Comparison of ENCODE assay signal across 8 mouse cellular contexts in the genomic region with DNA sequence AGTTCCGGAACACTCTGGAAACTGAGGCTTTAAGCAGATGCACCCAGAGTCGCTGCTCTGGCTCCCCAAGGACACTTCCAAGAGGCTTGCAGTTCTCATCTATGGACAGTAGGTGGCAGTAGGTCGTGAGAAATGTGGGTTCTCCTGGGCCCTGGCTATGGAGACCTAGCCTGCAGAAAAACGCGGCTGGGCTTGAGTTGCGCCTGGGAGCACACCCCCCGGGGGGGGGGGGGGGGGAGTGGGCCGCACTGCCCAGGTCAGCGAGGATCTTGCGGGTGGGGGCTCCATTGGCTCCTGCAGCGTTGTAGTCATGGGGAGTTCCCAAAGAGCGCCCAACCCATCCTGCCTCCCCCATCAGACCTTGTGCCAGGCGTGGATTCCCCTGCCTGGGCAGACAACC.
A peak's percentile ranks its signal among the peaks of the same experiment; 100 is the strongest.
DNase-seq lines count a peak whose midpoint lies in the region; ATAC-seq lines count a peak whose summit lies in the region.

No protein-coding gene starts in this region.

- WGBS in hindbrain, embryonic 16.5 days: 1% methylated on average over 9 of the region's 13 CpGs

- peak; percentile 92 for ATAC-seq in hindbrain, embryonic 16.5 days

- H3K27me3 ChIP-seq in hindbrain, embryonic 16.5 days (replicated peaks; ENCODE audit: control insufficient read depth, insufficient read depth, low read length): peaks cover 7% of the 10 kb centered on the region

- H3K9ac ChIP-seq in hindbrain, embryonic 16.5 days (ENCODE audit: low read depth, low read length): peak overlapping the region; percentile 41

- H3K4me1 ChIP-seq in hindbrain, embryonic 16.5 days (ENCODE audit: control insufficient read depth, insufficient read depth, low read depth, low read length): peaks cover 13% of the 10 kb centered on the region

- peak overlapping the region; percentile 68 for H3K4me2 ChIP-seq in hindbrain, embryonic 16.5 days (ENCODE audit: low read length)

- no peaks in the 10 kb centered on the region for H3K36me3 ChIP-seq in hindbrain, embryonic 16.5 days (ENCODE audit: control insufficient read depth, insufficient read depth, low read length)

- peak; percentile 44 for DNase-seq in T-cell, adult 2 months (ENCODE audit: low spot score)
- peak; percentile 68 to 77 for DNase-seq in cerebellum, postnatal 36 days
- DNase-seq in gastrocnemius, adult 18-20 months (ENCODE audit: low spot score): peak; percentile 90
- DNase-seq in left cerebral cortex, adult 11 months (ENCODE audit: low spot score): peak; percentile 63
- peak; percentile 91 for DNase-seq in lung, postnatal 36 days
- DNase-seq in retina, postnatal 7 days (ENCODE audit: low read depth, low spot score): peak; percentile 85
- peak; percentile 56 to 62 for DNase-seq in urinary bladder, adult 18-20 months (ENCODE audit: low spot score in 2 of 2)

- peak overlapping the region; percentile 34 for H3K4me3 ChIP-seq in hindbrain, embryonic 16.5 days (ENCODE audit: low read length)

- H3K9me3 ChIP-seq in hindbrain, embryonic 16.5 days (ENCODE audit: control insufficient read depth, low read length): no peaks in the 10 kb centered on the region

- no peak overlapping the region for H3K27ac ChIP-seq in hindbrain, embryonic 16.5 days (ENCODE audit: low read depth, low read length)
